Mouse (Mus musculus): Measurements from ENCODE around the gene Stat5b. TPM values are rescaled to one million over a fixed set of nuclear protein-coding genes. Genes with fewer than 3 reads are reported as not detected.

The Stat5b gene
- polyA plus RNA-seq, 1 experiment from 2014 or later: 26.8 TPM

- WGBS: 87% methylated on average over 7 of the region's 7 CpGs
- peak overlapping the region; percentile 89; the same call in 1 of the 2 replicates for H3K4me2 ChIP-seq (replicated peaks)
- no peak for ATAC-seq
- no peak overlapping the region for H3K4me3 ChIP-seq (replicated peaks)
- H3K27ac ChIP-seq: no peak overlapping the region
- peaks cover 10% of the 10 kb centered on the region; the same call in 1 of the 2 replicates for H3K4me1 ChIP-seq (replicated peaks)
- H3K9ac ChIP-seq: no peak overlapping the region
- no peaks in the 10 kb centered on the region for H3K27me3 ChIP-seq (replicated peaks)
- H3K36me3 ChIP-seq: no peaks in the 10 kb centered on the region
- H3K9me3 ChIP-seq: no peaks in the 10 kb centered on the region
Observed at GRCm38 (mm10) chr11:100861335-100861734, 10.8 kb upstream of the Stat5b start.

- 2% methylated on average over 54 of the region's 55 CpGs for WGBS
- Histone ChIP-seq H3K4me1 (replicated peaks) (peaks cover 10% of the 10 kb centered on the region; the same call in 1 of the 2 replicates), H3K9ac (peak overlapping the region; percentile 53), H3K27me3 (replicated peaks) (no peaks in the 10 kb centered on the region), H3K27ac (peak overlapping the region; percentile 24; the same call in 1 of the 2 replicates), H3K36me3 (no peaks in the 10 kb centered on the region), H3K9me3 (no peaks in the 10 kb centered on the region), H3K4me2 (replicated peaks) (peak overlapping the region; percentile 89), H3K4me3 (replicated peaks) (peak overlapping the region; percentile 51)
- ATAC-seq: peak; percentile 95
Observed at GRCm38 (mm10) chr11:100860198-100861048, 9.9 kb upstream of the Stat5b start.

- peak overlapping the region; percentile 89 for H3K4me2 ChIP-seq (replicated peaks)
- WGBS: 58% methylated on average over 6 of the region's 6 CpGs
- no peaks in the 10 kb centered on the region for H3K9me3 ChIP-seq
- H3K36me3 ChIP-seq: no peaks in the 10 kb centered on the region
- H3K4me1 ChIP-seq (replicated peaks): peaks cover 10% of the 10 kb centered on the region; the same call in 1 of the 2 replicates
- H3K27me3 ChIP-seq (replicated peaks): no peaks in the 10 kb centered on the region
- no peak for ATAC-seq
- H3K9ac ChIP-seq: no peak overlapping the region
- peak overlapping the region; percentile 51 for H3K4me3 ChIP-seq (replicated peaks)
- H3K27ac ChIP-seq: no peak overlapping the region
Observed at GRCm38 (mm10) chr11:100859579-100860075, 9.1 kb upstream of the Stat5b start.

GRCm38 (mm10) chr11:100858935-100859578, 8.5 kb upstream of the Stat5b start, which contains the start of gene Stat5a:
Gene Stat5a (plus strand): TSS chr11:100859351.
- no peak for ATAC-seq
- WGBS: 61% methylated on average over 9 of the region's 9 CpGs
- Histone ChIP-seq H3K27ac (peak within 1 kb of the TSS; percentile 24; the same call in 1 of the 2 replicates), H3K4me2 (replicated peaks) (peak within 1 kb of the TSS; percentile 89), H3K9ac (peak within 1 kb of the TSS; percentile 53), H3K27me3 (replicated peaks) (no peaks in the 10 kb centered on the region), H3K4me1 (replicated peaks) (peaks cover 10% of the 10 kb centered on the region; the same call in 1 of the 2 replicates), H3K4me3 (replicated peaks) (peak within 1 kb of the TSS; percentile 51), H3K36me3 (no peaks in the 10 kb centered on the region), H3K9me3 (no peaks in the 10 kb centered on the region)

- Histone ChIP-seq H3K27ac (no peak overlapping the region), H3K36me3 (no peaks in the 10 kb centered on the region), H3K9me3 (no peaks in the 10 kb centered on the region), H3K4me2 (replicated peaks) (no peak overlapping the region), H3K4me1 (replicated peaks) (peaks cover 10% of the 10 kb centered on the region; the same call in 1 of the 2 replicates), H3K4me3 (replicated peaks) (no peak overlapping the region), H3K27me3 (replicated peaks) (no peaks in the 10 kb centered on the region), H3K9ac (no peak overlapping the region)
- no peak for ATAC-seq
- 60% methylated on average over 6 of the region's 6 CpGs for WGBS
Observed at GRCm38 (mm10) chr11:100857960-100858359, 7.4 kb upstream of the Stat5b start.

DNA sequence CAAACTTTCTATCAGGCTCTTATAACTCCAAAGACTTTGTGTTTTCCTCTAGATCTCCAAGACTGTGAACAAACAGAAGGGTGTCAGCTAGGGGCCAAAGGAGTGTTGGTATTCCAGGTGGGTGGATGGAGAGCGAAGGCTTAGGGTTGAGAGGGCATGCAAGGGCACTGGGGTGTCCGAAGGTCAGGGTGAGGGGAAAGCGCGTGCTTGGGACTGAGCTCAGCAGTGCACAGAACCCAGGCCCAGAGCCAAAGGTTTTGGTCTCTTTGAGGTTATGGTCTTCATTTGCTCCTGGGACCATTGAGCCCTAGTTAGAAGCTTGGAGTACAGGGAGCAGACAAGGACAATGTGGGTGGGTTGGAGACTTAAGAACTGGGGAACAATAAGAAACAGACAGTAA, 4.7 kb upstream of the Stat5b start:
- Histone ChIP-seq H3K9ac (no peak overlapping the region), H3K27ac (no peak overlapping the region), H3K4me1 (replicated peaks) (peaks cover 15% of the 10 kb centered on the region), H3K27me3 (replicated peaks) (no peaks in the 10 kb centered on the region), H3K36me3 (no peaks in the 10 kb centered on the region), H3K4me2 (replicated peaks) (no peak overlapping the region), H3K4me3 (replicated peaks) (no peak overlapping the region), H3K9me3 (no peaks in the 10 kb centered on the region)
- WGBS: 83% methylated on average over 4 of the region's 4 CpGs
- no peak for ATAC-seq

DNA sequence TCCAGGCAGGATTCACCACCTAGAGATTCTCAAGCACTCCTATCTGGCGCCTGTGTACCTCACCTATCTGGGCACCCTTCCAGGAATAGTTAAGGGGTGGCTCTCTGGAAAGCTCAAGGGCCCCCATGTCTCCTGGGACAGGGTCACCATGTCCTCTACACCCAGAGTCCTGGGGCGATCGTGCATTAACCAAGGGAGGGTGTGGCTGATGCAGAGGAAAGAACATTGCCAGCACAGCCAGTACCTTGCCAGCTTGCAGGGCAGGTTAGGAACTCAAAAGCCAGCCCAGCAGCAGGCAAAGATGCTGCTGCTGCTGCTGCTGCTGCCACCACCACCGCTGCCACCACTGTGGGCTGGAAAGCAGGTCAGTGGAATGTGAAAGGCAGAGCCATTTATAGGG, 3.7 kb upstream of the Stat5b start:
- Histone ChIP-seq H3K9ac (no peak overlapping the region), H3K4me3 (replicated peaks) (no peak overlapping the region), H3K4me2 (replicated peaks) (no peak overlapping the region), H3K27ac (no peak overlapping the region), H3K27me3 (replicated peaks) (no peaks in the 10 kb centered on the region), H3K4me1 (replicated peaks) (peaks cover 12% of the 10 kb centered on the region), H3K36me3 (no peaks in the 10 kb centered on the region), H3K9me3 (no peaks in the 10 kb centered on the region)
- no peak for ATAC-seq
- WGBS: 53% methylated on average over 4 of the region's 4 CpGs

DNA sequence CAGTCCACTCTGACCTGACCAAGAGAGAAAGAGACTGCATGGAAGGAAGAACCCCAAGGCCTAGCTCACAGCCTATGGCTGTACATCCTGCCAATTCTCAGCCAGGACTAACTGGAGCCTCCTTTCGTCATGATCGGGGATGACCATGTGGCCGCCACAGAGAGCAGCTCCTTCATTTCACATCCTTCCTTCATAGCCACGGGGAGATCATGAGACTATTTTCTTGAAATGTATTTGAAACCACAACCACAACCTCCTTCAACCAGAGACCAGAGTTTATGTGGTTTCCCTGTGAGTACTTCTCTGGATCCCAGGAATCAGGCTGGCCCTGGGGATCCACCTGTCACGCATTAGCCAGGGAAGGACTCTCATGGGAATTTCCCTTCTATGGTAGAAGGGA, 2.5 kb upstream of the Stat5b start:
- Histone ChIP-seq H3K4me2 (replicated peaks) (no peak overlapping the region), H3K4me3 (replicated peaks) (no peak overlapping the region), H3K9ac (no peak overlapping the region), H3K9me3 (no peaks in the 10 kb centered on the region), H3K27ac (no peak overlapping the region), H3K36me3 (no peaks in the 10 kb centered on the region), H3K27me3 (replicated peaks) (no peaks in the 10 kb centered on the region), H3K4me1 (replicated peaks) (peaks cover 21% of the 10 kb centered on the region)
- ATAC-seq: no peak
- WGBS: 83% methylated on average over 5 of the region's 5 CpGs

DNA sequence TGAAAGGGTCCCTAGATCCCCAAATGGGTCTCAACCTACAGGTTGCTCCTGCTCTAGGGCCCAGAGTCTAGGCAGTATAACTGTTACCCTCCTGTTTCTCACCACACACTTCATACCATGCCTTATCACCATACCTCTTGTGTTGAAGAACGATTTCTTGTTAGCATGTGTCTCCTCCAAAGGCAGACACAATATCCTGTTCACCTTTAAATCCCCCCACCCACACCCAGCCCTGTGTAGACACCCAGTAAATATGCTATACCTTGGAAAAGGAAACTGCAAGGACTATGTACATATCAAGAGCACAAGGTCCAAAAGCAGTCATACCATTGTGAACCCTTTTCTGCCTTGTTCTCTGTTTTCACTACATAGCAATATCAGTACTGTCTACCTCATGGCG, 1.6 kb upstream of the Stat5b start:
- 80% methylated on average over 2 of the region's 2 CpGs for WGBS
- H3K27me3 ChIP-seq (replicated peaks): no peaks in the 10 kb centered on the region
- no peaks in the 10 kb centered on the region for H3K36me3 ChIP-seq
- no peak overlapping the region for H3K9ac ChIP-seq
- ATAC-seq: no peak
- H3K27ac ChIP-seq: no peak overlapping the region
- H3K9me3 ChIP-seq: no peaks in the 10 kb centered on the region
- H3K4me1 ChIP-seq (replicated peaks): peaks cover 21% of the 10 kb centered on the region
- no peak overlapping the region for H3K4me3 ChIP-seq (replicated peaks)
- H3K4me2 ChIP-seq (replicated peaks): no peak overlapping the region

DNA sequence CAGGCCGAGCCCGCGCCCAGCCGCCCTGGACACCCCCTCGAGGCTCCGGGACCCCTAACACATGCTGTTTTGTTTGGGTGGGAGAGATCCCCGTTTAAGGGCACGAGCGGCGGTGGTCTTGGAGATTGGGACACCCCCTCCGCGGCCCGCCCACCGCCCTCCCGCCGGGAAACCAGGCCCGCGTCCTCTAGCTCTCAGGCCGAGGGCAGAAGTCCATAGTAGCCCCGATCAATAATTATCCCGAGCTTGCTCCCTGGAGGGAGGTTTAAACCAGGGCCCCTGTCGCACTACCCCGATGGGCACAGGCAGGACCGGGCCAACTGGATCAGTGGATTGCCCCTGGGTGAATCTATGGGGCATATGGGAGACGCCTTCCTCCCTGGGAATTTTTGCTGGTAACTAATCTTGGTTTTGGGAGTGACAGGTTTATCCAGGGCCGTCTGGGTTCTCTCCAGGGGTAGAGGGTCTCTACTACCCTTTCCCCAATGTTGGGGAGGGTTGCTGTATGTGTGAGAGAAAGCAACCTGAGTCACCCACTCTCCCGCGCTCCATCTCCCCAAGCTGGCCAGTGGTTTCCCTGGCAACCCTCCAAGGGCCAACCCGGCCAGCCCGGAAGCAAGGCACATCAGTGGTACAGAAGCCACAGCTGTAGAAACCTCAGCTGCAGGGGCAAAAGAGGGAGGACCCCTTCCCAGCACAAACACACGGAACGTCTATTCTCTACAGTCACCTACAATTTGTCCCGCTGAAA, 429 bp upstream of the Stat5b start:
- Histone ChIP-seq H3K4me3 (replicated peaks) (peak overlapping the region; percentile 100), H3K9me3 (no peaks in the 10 kb centered on the region), H3K4me1 (replicated peaks) (peaks cover 21% of the 10 kb centered on the region), H3K4me2 (replicated peaks) (peak overlapping the region; percentile 87), H3K36me3 (no peaks in the 10 kb centered on the region), H3K9ac (peak overlapping the region; percentile 99), H3K27ac (peak overlapping the region; percentile 92), H3K27me3 (replicated peaks) (no peaks in the 10 kb centered on the region)
- ATAC-seq: peak; percentile 72
- WGBS: 3% methylated on average over 33 of the region's 33 CpGs

GRCm38 (mm10) chr11:100849456-100850037, 977 bp downstream of the Stat5b start:
- no peaks in the 10 kb centered on the region for H3K9me3 ChIP-seq
- ATAC-seq: 0 out of 2 replicates have a peak, but pooled peaks have one; percentile 3
- H3K4me2 ChIP-seq (replicated peaks): peak overlapping the region; percentile 87
- peaks cover 21% of the 10 kb centered on the region for H3K4me1 ChIP-seq (replicated peaks)
- no peaks in the 10 kb centered on the region for H3K36me3 ChIP-seq
- WGBS: 2% methylated on average over 13 of the region's 13 CpGs
- H3K4me3 ChIP-seq (replicated peaks): peak overlapping the region; percentile 100
- H3K9ac ChIP-seq: peak overlapping the region; percentile 99
- H3K27me3 ChIP-seq (replicated peaks): no peaks in the 10 kb centered on the region
- H3K27ac ChIP-seq: peak overlapping the region; percentile 92

All from intestine, embryonic 15.5 days (tissue).